Mouse (Mus musculus) kidney, adult 2 months (tissue): ENCODE results near the gene Mettl7a1. TPM values are rescaled to one million over a fixed set of nuclear protein-coding genes. Genes with fewer than 3 reads are reported as not detected.
A peak's percentile ranks its signal among the peaks of the same experiment; 100 is the strongest.
"Not testable (repeated sequence)": the region's sequence is repeated elsewhere in the genome, so short reads cannot be mapped to it uniquely, and the experiment has no call there.

Experiments used
- DNase-seq: peaks from one replicate; pipeline ENCODE4 v3.0.0; 2021
- H3K27ac ChIP-seq: fragments of 200-500 bp; 2 replicates; pipeline ENCODE4 v1.5.1; 2012; ENCODE audit warnings: low read depth, low read length, control low read depth, inconsistent platforms; ENCODE audit not compliant: insufficient read depth
- H3K27me3 ChIP-seq: fragments of 200-500 bp; replicated peaks from 2 replicates; pipeline ENCODE4 v1.6.1; 2012; ENCODE audit warnings: mild to moderate bottlenecking, moderate library complexity, low read length, inconsistent platforms; ENCODE audit not compliant: control insufficient read depth, insufficient read depth
- H3K36me3 ChIP-seq: fragments of 200-500 bp; 2 replicates; pipeline ENCODE4 v1.6.1; 2012; ENCODE audit warnings: mild to moderate bottlenecking, moderate library complexity, low read length, inconsistent platforms; ENCODE audit not compliant: control insufficient read depth, insufficient read depth
- H3K4me1 ChIP-seq: fragments of 200-500 bp; 2 replicates; pipeline ENCODE4 v1.6.1; 2011; ENCODE audit warnings: low read length; ENCODE audit not compliant: control insufficient read depth, insufficient read depth
- H3K4me3 ChIP-seq: fragments of 200-500 bp; 2 replicates; pipeline ENCODE4 v1.5.1; 2011; ENCODE audit warnings: mild to moderate bottlenecking, low read depth, low read length, control low read depth; ENCODE audit not compliant: insufficient read depth
- CTCF ChIP-seq: fragments of 200-500 bp; conservative IDR thresholded peaks from 2 replicates; pipeline ENCODE4 v1.5.1; 2011; ENCODE audit warnings: low read depth, mild to moderate bottlenecking, control low read depth, low read length, moderate library complexity, mixed read lengths; ENCODE audit not compliant: insufficient read depth, insufficient read length
- POLR2A ChIP-seq: fragments of 200-500 bp; IDR thresholded peaks from one replicate; pipeline ENCODE4 v1.6.1; 2011; ENCODE audit warnings: low read depth, low read length, control low read depth
- WGBS: fragments of 180-500 bp; shearing (Covaris S2); methylation state at CpG from one replicate; pipeline ENCODE4 v1.1.7; 2018; 5-methylcytosine and 5-hydroxymethylcytosine counted together
- polyA plus RNA-seq: library from polyadenylated mRNA; depleted of rRNA; stranded (reverse); fragments of >200 nt; gene quantifications from 2 replicates; pipeline ENCODE4 v1.2.3, GENCODE M21; 2012

Mettl7a1 gene
- polyA plus RNA-seq, 1 experiment = 430 TPM

DNA sequence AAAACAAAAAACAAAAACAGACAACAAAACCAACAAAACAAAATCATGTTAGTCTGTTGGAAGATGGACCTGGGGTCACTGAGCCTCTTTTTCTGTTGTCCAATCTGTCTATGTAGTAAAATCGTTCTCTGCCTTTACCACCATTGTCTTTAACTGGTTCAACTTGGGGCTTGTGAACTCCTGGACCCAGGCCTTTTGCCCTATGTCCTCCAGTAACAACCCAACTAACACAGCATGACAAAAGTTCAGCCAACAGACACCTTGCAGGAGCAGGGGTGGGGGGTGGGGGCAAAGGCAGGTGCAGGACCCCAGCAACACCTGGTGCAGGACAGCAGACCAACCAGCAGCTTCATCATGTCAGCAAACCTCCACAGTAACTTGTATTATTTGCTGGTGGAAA, 15.9 kb downstream of the Mettl7a1 start:
- TF ChIP-seq POLR2A = no peak
- Histone ChIP-seq H3K27me3 (no peaks in the 10 kb centered on the region), H3K36me3 (no peaks in the 10 kb centered on the region), H3K27ac (no peak overlapping the region), H3K4me1 (peaks cover 9% of the 10 kb centered on the region; the same call in 1 of the 2 replicates), H3K4me3 (no peak overlapping the region)
- peak; percentile 51 for DNase-seq
- 59% methylated on average over 1 of the region's 1 CpGs for WGBS

DNA sequence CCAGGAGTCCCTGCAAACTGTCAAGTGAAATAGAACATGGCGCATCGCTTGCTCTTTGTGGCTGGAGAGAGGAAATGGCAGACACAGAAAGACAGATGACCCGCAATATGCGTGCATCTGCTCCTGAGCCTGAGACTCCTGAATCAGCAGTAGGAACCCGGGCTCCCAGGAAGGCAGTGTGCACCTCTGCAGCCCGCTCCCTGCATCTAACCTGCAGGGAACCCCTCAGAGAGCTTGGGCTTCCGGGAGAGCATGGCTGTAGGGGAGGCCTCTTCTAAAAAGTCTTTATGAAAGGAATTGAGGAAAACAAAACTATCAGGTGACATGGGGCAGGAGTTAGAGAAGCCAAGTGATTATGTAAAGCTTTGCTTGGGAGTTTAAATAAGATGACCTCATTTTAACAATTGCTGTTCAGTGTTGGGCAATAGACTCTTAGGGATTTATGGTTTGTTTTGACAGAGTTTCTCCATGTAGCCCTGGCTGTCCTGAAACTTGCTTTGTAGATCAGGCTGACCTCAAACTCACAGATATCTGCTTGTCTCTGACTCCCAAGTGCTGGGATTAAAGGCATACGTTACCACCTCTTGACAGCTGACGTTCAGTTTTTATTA, 16.5 kb downstream of the Mettl7a1 start:
- peaks cover 9% of the 10 kb centered on the region; the same call in 1 of the 2 replicates for H3K4me1 ChIP-seq
- no peak overlapping the region for H3K27ac ChIP-seq
- H3K27me3 ChIP-seq = no peaks in the 10 kb centered on the region
- peak; percentile 25 for DNase-seq
- no peak overlapping the region for H3K4me3 ChIP-seq
- TF ChIP-seq CTCF (no peak), POLR2A (no peak)
- no peaks in the 10 kb centered on the region for H3K36me3 ChIP-seq
- WGBS = 67% methylated on average over 9 of the region's 9 CpGs

DNA sequence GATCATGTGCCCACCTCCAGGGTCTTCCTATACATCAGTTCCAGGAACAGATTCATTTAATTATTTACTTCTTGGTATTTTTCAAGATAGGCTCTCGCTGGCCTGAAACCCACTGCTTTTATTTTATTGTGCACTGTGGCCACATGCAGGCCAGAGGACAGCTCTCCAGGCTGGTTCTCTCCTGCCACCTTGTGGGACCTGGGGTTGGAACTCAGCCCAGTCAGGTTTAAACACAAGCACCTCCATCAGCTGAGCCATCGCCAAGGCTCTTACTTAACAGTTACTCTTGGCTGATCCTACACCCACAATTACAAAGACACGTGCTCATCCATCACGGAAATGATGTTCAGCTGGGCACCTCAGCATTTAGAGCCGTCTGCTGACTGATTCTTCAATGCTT, 17.2 kb downstream of the Mettl7a1 start:
- H3K27me3 ChIP-seq = no peaks in the 10 kb centered on the region
- H3K4me3 ChIP-seq = no peak overlapping the region
- TF ChIP-seq CTCF (peak; percentile 85), POLR2A (no peak)
- H3K36me3 ChIP-seq = no peaks in the 10 kb centered on the region
- peaks cover 9% of the 10 kb centered on the region; the same call in 1 of the 2 replicates for H3K4me1 ChIP-seq
- DNase-seq = peak; percentile 91
- 27% methylated on average over 5 of the region's 5 CpGs for WGBS
- H3K27ac ChIP-seq = no peak overlapping the region

DNA sequence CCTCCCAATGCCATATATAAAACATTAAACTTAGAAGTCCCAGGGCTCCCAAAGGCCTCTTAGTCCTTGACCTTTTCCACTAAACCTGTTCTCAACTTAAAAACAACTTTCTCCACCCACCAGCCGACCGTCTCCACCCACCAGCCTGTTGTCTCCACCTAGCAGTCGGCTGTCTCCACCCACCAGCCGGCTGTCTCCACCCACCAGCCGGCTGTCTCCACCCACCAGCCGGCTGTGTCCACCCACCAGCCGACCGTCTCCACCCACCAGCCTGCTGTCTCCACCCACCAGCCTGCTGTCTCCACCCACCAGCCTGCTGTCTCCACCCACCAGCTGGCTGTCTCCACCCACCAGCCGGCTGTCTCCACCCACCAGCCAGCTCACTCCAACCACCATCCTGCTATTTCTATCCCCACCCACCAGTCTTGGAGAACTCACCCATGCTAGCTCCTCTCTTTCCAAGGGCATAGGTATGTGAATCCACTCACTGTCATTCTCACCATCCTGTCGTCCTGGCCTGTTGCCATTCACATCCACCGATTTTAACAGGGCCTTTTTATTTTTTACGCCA, 20.2 kb downstream of the Mettl7a1 start:
- 77% methylated on average over 12 of the region's 12 CpGs for WGBS
- Histone ChIP-seq H3K4me3 (no peak overlapping the region), H3K4me1 (peaks cover 3% of the 10 kb centered on the region; the same call in 1 of the 2 replicates), H3K36me3 (no peaks in the 10 kb centered on the region), H3K27me3 (no peaks in the 10 kb centered on the region), H3K27ac (no peak overlapping the region)
- no peak for DNase-seq
- TF ChIP-seq POLR2A = no peak
- TF ChIP-seq CTCF = no peak

DNA sequence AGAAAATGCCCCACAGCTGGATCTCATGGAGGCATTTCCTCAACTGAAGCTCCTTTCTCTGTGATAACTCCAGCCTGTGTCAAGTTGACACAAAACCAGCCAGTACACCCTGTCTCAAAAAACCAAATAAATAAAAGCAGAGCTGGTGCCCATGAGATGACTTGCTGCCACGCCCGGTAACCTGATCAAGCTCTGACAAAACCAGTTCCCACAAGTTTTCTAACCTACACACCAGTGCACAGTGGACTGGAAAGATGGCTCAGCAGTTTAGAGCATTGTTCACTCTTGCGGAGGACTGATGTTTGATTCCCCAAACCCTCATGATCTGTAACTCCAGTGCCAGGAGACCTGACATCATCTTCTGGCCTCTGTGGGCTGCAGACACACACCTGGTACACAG, 21.3 kb downstream of the Mettl7a1 start:
- H3K27me3 ChIP-seq = no peaks in the 10 kb centered on the region
- H3K27ac ChIP-seq = no peak overlapping the region
- no peak for TF ChIP-seq CTCF
- no peak for TF ChIP-seq POLR2A
- no peak for DNase-seq
- 79% methylated on average over 3 of the region's 3 CpGs for WGBS
- H3K4me3 ChIP-seq = no peak overlapping the region
- H3K4me1 ChIP-seq = peaks cover 3% of the 10 kb centered on the region; the same call in 1 of the 2 replicates
- H3K36me3 ChIP-seq = no peaks in the 10 kb centered on the region

DNA sequence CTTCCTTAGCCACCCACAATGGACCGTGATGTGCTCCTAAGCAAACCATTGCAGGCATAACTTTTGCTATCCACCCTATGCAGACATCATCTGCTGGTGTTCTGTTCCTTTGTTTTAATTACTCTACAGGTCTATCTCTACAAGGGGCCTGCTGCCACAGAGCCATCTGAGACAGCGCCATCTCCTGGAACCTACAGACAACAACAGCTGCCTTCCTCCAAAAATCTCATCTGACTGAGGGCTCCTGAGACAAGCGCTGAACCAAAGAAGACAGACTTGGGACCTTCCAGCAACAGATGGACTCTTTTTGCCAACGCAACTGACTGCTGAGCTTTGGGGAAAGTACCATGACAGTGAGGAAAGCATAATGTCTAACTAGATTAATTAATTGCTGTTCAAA, 24.1 kb downstream of the Mettl7a1 start:
- H3K27ac ChIP-seq, H3K4me3 ChIP-seq, H3K36me3 ChIP-seq, H3K27me3 ChIP-seq, H3K4me1 ChIP-seq: not testable (repeated sequence)
- DNase-seq = peak; percentile 43
- 0 out of 2 replicates have a peak, but pooled peaks have one; percentile 22 for TF ChIP-seq CTCF
- WGBS = 57% methylated on average over 4 of the region's 4 CpGs

DNA sequence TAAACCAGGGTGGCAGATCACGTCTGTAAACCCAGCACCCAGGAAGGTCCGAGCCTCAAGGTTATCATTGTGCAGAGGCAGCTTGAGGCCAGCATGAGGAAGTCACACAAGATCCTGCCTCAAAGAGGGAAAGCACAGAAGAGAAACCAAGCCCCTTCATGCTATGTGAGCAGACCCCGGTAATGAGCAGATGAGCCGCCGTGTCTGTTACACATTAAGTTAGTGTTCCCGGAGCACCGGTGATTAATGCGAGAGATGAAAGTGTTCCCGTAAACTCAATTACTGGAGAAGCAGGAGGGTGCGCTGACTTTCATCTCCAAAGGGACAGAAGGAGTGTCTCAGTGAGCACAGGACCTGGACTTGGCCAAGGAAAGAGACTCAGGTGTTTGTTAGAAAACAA, 25.4 kb downstream of the Mettl7a1 start:
- 65% methylated on average over 10 of the region's 10 CpGs for WGBS
- not testable (repeated sequence) for H3K36me3 ChIP-seq, H3K4me3 ChIP-seq, DNase-seq, H3K4me1 ChIP-seq, H3K27ac ChIP-seq, H3K27me3 ChIP-seq
